Mouse (Mus musculus) left cerebral cortex, postnatal 36 days (tissue): ENCODE data around the gene Hist1h3a. TPM values are rescaled to one million over a fixed set of nuclear protein-coding genes. Genes with fewer than 3 reads are reported as not detected.
"Not testable (repeated sequence)": the region's sequence is repeated elsewhere in the genome, so short reads cannot be mapped to it uniquely, and the experiment has no call there.

Experiments
- DNase-seq, 2 experiments: peaks; one replicate each; pipeline ENCODE4 v3.0.0; 2021 to 2022; ENCODE audit warnings: low spot score in 2 of 2, mixed read lengths in 1 of 2
- intact Hi-C: fragments of 180-260 bp; cut with DNase I; formaldehyde crosslinking; loops from one replicate; pipeline ENCODE4 v1.15.1; 2025
- microRNA-seq: library from miRNA; unstranded; fragments of <30 nt; microRNA quantifications from one replicate; pipeline ENCODE4 v1.2.0, GENCODE M21; 2022
- total RNA-seq, 2 experiments: library from RNA; stranded (reverse); gene quantifications; 2 replicates each; pipeline ENCODE4 v1.2.3; 2021

Hist1h3a gene
- total RNA-seq, 2 experiments from 2014 or later: 41.3 to 42.8 TPM

- intact Hi-C loops: no loop called here
Measured at GRCm38 (mm10) chr13:23725213-23725612, 37.0 kb downstream of the Hist1h3a start.

DNA sequence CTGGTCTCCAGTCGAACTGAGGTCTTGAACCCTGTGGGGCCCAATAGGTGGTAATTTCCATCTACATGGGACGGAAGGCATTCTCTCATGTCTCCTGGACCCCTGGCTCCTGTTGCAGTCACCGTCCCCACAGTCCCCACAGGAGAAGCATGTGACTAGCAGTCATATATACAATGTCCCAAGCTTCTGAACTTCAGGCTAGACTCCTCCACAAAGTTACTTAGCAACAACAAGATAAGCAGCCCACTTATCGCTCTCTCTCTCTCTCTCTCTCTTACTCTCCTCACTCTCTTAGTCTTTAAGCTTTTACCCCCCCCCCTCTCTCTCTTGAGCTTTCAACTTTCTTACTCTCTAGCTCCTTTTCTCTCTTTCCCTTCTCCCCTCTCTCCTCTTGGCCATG lies 37.9 kb downstream of the Hist1h3a start:
- no peak for DNase-seq
- intact Hi-C loops: no loop called here

More at GRCm38 (mm10) chr13:23725213-23725612, 37.0 kb downstream of the Hist1h3a start:
- DNase-seq: no peak

DNA sequence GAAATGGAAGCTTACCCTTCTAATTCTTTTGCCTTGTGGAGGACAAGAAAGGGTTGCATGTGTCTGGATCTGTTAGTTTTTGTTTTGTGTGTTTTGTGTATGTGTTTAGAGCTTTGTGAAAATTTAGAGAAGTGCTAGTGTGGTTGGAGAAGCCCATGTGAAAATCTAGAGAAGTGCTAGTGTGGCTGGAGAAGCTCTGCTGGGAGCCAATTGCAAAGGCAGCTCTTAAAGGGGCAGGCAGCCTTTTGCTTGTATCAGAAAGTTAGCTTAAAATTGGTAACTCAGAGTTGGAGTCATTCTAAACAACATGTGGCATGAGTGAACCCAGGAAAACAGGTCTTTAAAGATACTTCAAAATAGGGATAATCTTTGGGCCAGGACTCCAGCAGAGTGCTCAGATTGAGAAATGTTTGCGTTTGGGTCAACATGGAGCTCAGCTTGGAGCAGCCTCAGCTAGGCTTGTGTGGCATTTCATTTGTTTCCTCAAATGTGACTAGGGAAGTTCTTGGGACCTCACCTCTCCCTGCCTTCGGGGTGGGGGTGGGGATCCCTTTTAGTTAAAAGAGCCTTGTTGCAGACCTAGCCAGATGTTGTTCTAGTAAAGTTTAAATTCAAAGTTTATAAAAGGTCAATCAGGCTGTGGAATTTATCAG lies 44.5 kb downstream of the Hist1h3a start:
- DNase-seq, intact Hi-C loops: not testable (repeated sequence)

DNA sequence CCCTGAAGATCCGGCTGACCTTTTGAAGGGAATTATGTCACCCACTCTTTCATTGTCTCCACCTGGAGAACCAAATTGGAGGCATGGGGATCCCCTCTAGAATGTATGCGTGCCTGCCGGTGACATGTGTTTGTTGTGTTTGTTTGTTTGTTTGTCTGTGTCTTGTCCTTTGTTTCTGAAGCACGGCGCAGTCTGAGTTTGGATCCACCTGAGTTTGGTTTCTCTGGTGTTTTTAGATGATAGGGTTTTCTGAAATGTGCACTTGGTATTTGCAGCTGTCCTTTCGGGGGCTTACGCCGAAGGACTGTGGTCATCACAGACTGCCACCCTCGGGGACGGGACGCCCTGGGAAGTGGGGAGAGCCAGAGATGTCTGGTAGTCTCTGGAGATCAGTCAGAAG lies 45.0 kb downstream of the Hist1h3a start:
- intact Hi-C loops: no loop called here
- DNase-seq: no peak

GRCm38 (mm10) chr13:23716261-23717042 lies 45.7 kb downstream of the Hist1h3a start:
- intact Hi-C loops: no loop called here
- DNase-seq: no peak

Small RNA genes within 50 kb of the gene (microRNA-seq; reads per million reads assigned to microRNA genes)
- gene Gm44314 (not detected), gene Gm44484 (not detected)

Other genes with a start within 250 kb of the Hist1h3a start
- 100 to 1,000 TPM; 319 to 326 TPM for gene Hist1h4h, start 231.3 kb downstream of the Hist1h3a start, total RNA-seq
- 1 to 10 TPM; 6.2 to 7.0 TPM for gene Hist1h2af, start 228.5 kb downstream of the Hist1h3a start, total RNA-seq
- 1 to 10 TPM; 3.6 to 4.6 TPM for gene Hist1h3g, start 227.0 kb downstream of the Hist1h3a start, total RNA-seq
- gene Hist1h2bh, start 219.0 kb downstream of the Hist1h3a start, total RNA-seq: 1 to 10 TPM in 1 of 2 experiments, under 1 TPM in 1; 0.79 to 1.2 TPM
- 10 to 100 TPM; 17.9 to 18.2 TPM for gene Hist1h3f, start 218.3 kb downstream of the Hist1h3a start, total RNA-seq
- gene Hist1h4f, start 210.7 kb downstream of the Hist1h3a start, total RNA-seq: 100 to 1,000 TPM; 173 to 184 TPM
- 1 to 10 TPM; 4.7 to 6.5 TPM for gene Hist1h1d, start 209.1 kb downstream of the Hist1h3a start, total RNA-seq
- 10 to 100 TPM; 46.6 to 51.6 TPM for gene Hist1h3e, start 200.0 kb downstream of the Hist1h3a start, total RNA-seq
- 1 to 10 TPM; 6.2 to 7.8 TPM for gene Hist1h2ae, start 191.2 kb downstream of the Hist1h3a start, total RNA-seq
- gene Hist1h2bg, start 191.0 kb downstream of the Hist1h3a start, total RNA-seq: 10 to 100 TPM; 86.3 to 99.7 TPM
- gene Hist1h2bf, start 188.2 kb downstream of the Hist1h3a start, total RNA-seq: 10 to 100 TPM; 20.6 to 28.9 TPM
- gene Hist1h2ad, start 188.0 kb downstream of the Hist1h3a start, total RNA-seq: 1 to 10 TPM; 3.1 to 8.2 TPM
- 10 to 100 TPM in 1 of 2 experiments, 1 to 10 TPM in 1; 7.7 to 10.8 TPM for gene Hist1h3d, start 186.6 kb downstream of the Hist1h3a start, total RNA-seq
- 100 to 1,000 TPM; 160 to 166 TPM for gene Hist1h4d, start 180.8 kb downstream of the Hist1h3a start, total RNA-seq
- gene Hist1h2be, start 141.3 kb downstream of the Hist1h3a start, total RNA-seq: 1 to 10 TPM; 7.0 to 7.4 TPM
- 10 to 100 TPM; 70.8 to 73.2 TPM for gene Hist1h1e, start 139.8 kb downstream of the Hist1h3a start, total RNA-seq
- 1 to 10 TPM; 2.5 to 2.9 TPM for gene Hist1h2ac, start 78.4 kb downstream of the Hist1h3a start, total RNA-seq
- gene Hist1h2bc, start 78.2 kb downstream of the Hist1h3a start, total RNA-seq: 10 to 100 TPM; 32.1 to 33.8 TPM
- not detected for gene Hist1h1t, start 66.6 kb downstream of the Hist1h3a start, total RNA-seq
- gene Hist1h4c, start 63.9 kb downstream of the Hist1h3a start, total RNA-seq: 100 to 1,000 TPM; 107 to 117 TPM
- gene Hfe, start 51.5 kb downstream of the Hist1h3a start, total RNA-seq: 1 to 10 TPM; 2.4 to 3.7 TPM
- gene Hist1h1c, start 23.6 kb downstream of the Hist1h3a start, total RNA-seq: 10 to 100 TPM; 68.2 to 74.7 TPM
- gene Hist1h3c, start 16.8 kb downstream of the Hist1h3a start, total RNA-seq: 1 to 10 TPM; 1.9 to 2.6 TPM
- gene Hist1h2bb, start 15.7 kb downstream of the Hist1h3a start, total RNA-seq: 10 to 100 TPM; 17.9 to 19.8 TPM
- 10 to 100 TPM; 28.3 to 44.5 TPM for gene Hist1h2ab, start 11.3 kb downstream of the Hist1h3a start, total RNA-seq
- gene Hist1h3b, start 10.1 kb downstream of the Hist1h3a start, total RNA-seq: 10 to 100 TPM in 1 of 2 experiments, 1 to 10 TPM in 1; 9.7 to 14.5 TPM
- gene Hist1h4b, start 5.4 kb downstream of the Hist1h3a start, total RNA-seq: 10 to 100 TPM; 87.5 to 90.3 TPM
- 10 to 100 TPM; 62.2 to 71.7 TPM for gene Hist1h4a, start 1.2 kb downstream of the Hist1h3a start, total RNA-seq
- 10 to 100 TPM; 26.1 to 28.4 TPM for gene Hist1h1a, start 1.3 kb upstream of the Hist1h3a start, total RNA-seq
- gene Trim38, start 7.5 kb upstream of the Hist1h3a start, total RNA-seq: not detected
- not detected for gene Slc17a2, start 44.6 kb upstream of the Hist1h3a start, total RNA-seq
- not detected for gene Slc17a3, start 77.0 kb upstream of the Hist1h3a start, total RNA-seq
- not detected for gene Slc17a1, start 105.4 kb upstream of the Hist1h3a start, total RNA-seq
- gene Slc17a4, start 152.6 kb upstream of the Hist1h3a start, total RNA-seq: not detected
- not detected for gene Hist1h2ba, start 171.8 kb upstream of the Hist1h3a start, total RNA-seq
- not detected for gene Hist1h2aa, start 172.1 kb upstream of the Hist1h3a start, total RNA-seq
- gene Scgn, start 228.8 kb upstream of the Hist1h3a start, total RNA-seq: 1 to 10 TPM in 1 of 2 experiments, not detected in 1; 1.0 TPM